Mouse (Mus musculus) cerebellum, adult 9-10 months (tissue): ENCODE measurements around the gene Hsd11b2.

Source experiments
- DNase-seq: peaks from one replicate; pipeline ENCODE4 v3.0.0; 2022

The Hsd11b2 gene

GRCm38 (mm10) chr8:105518436-105519313 lies at the start of gene Hsd11b2:
Hsd11b2 (plus strand) TSS chr8:105518755.
- DNase-seq: no peak

GRCm38 (mm10) chr8:105469041-105469695 lies 49.4 kb upstream of the Hsd11b2 start:
- DNase-seq: peak; percentile 84

GRCm38 (mm10) chr8:105469816-105470215 lies 48.7 kb upstream of the Hsd11b2 start:
- DNase-seq: no peak

GRCm38 (mm10) chr8:105470262-105470661 lies 48.3 kb upstream of the Hsd11b2 start:
- DNase-seq: no peak

GRCm38 (mm10) chr8:105470681-105471313 lies 47.8 kb upstream of the Hsd11b2 start:
- no peak for DNase-seq

- peak; percentile 95 for DNase-seq
Measured at GRCm38 (mm10) chr8:105471314-105472015, 47.1 kb upstream of the Hsd11b2 start, which contains the start of gene Tppp3. Tppp3 (minus strand) TSS chr8:105471526.

- DNase-seq: no peak
Measured at GRCm38 (mm10) chr8:105472414-105472932, 46.1 kb upstream of the Hsd11b2 start.

- no peak for DNase-seq
Measured at GRCm38 (mm10) chr8:105472983-105473382, 45.6 kb upstream of the Hsd11b2 start.

- DNase-seq: no peak
Measured at GRCm38 (mm10) chr8:105473816-105474606, 44.5 kb upstream of the Hsd11b2 start.

- no peak for DNase-seq
Measured at GRCm38 (mm10) chr8:105474680-105475079, 43.9 kb upstream of the Hsd11b2 start.

GRCm38 (mm10) chr8:105475254-105475653 lies 43.3 kb upstream of the Hsd11b2 start:
- DNase-seq: no peak

- no peak for DNase-seq
Measured at GRCm38 (mm10) chr8:105475742-105476141, 42.8 kb upstream of the Hsd11b2 start.

GRCm38 (mm10) chr8:105476161-105476560 lies 42.4 kb upstream of the Hsd11b2 start:
- no peak for DNase-seq

- DNase-seq: peak; percentile 85
Measured at GRCm38 (mm10) chr8:105476628-105477413, 41.7 kb upstream of the Hsd11b2 start.

GRCm38 (mm10) chr8:105477792-105478191 lies 40.8 kb upstream of the Hsd11b2 start:
- DNase-seq: no peak

GRCm38 (mm10) chr8:105481013-105481412 lies 37.5 kb upstream of the Hsd11b2 start:
- no peak for DNase-seq

- no peak for DNase-seq
Measured at GRCm38 (mm10) chr8:105481453-105481852, 37.1 kb upstream of the Hsd11b2 start.

- no peak for DNase-seq
Measured at GRCm38 (mm10) chr8:105482123-105482522, 36.4 kb upstream of the Hsd11b2 start.

- no peak for DNase-seq
Measured at GRCm38 (mm10) chr8:105483212-105484029, 35.1 kb upstream of the Hsd11b2 start.

GRCm38 (mm10) chr8:105484030-105484368 lies 34.6 kb upstream of the Hsd11b2 start:
- DNase-seq: no peak
